In the genomic region with DNA sequence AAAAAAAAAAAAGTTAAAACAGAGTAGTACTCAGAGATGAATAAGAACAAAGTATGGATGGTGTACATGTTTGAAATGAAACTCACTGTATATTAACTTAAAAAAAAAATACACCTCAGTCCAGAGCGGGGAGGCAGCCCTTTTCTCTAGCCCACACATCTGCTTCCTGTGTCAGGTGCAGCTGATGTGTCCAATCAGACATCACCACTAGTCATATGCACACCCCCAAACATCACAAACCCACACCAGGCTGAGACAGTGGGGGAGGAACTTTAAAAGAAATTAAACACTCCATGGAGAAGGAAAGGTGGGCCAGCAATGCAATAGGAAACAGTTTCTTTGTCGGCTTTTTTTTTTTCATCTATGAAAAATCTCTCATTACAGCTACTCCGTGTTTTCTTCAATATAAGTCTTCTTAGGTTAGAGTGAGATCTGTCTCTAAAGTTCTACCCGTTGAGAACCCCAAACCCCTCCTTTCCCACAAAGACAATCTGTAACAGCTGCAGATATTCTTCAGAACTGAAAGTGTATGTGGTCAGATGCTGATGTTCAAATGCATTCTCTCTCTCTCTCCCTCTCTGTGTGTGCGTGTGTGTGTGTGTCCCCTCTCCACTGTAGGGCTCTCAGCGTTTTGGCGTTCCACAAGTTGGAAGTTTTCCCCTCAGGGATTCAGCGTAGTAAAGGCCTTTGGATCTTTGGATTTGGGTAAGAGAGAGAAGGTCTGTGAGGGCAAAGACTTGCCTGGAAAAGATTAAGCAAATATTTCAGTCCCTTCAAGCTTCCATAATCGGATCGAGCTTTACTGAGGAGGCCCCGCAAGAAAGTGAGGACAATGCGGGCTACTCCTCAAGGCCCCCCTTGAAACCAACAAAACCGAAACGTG, we compare ENCODE assay signal across 8 mouse cellular contexts. TPM values are rescaled to one million over a fixed set of nuclear protein-coding genes. Genes with fewer than 3 reads are reported as not detected.
DNase-seq lines count a peak whose midpoint lies in the region; ATAC-seq and TF ChIP-seq lines count a peak whose summit lies in the region.

No protein-coding gene starts in this region.

- TF ChIP-seq EP300 in ES-Bruce4 (IDR thresholded peaks at IDR 0.05; ENCODE audit: insufficient read depth, low read depth, low read length) = no peak
- TF ChIP-seq EP300 in liver, postnatal 0 days (IDR thresholded peaks at IDR 0.05; ENCODE audit: low read depth) = no peak

- peak overlapping the region; percentile 85 for H3K4me2 ChIP-seq in heart, embryonic 14.5 days (ENCODE audit: low read length)
- peak overlapping the region; percentile 90 for H3K4me2 ChIP-seq in forebrain, embryonic 16.5 days (ENCODE audit: low read length)
- peak overlapping the region; percentile 79 for H3K4me2 ChIP-seq in liver, postnatal 0 days (ENCODE audit: low read depth, low read length)

- no peak for TF ChIP-seq CTCF in ES-Bruce4 (IDR thresholded peaks at IDR 0.05; ENCODE audit: low read depth, low read length)
- TF ChIP-seq CTCF in liver, postnatal 0 days (IDR thresholded peaks at IDR 0.05; ENCODE audit: low read depth) = no peak

- no peak for DNase-seq in heart, adult 18-20 months
- DNase-seq in liver, postnatal 0 days = no peak
- peak; percentile 33 for DNase-seq in thymus, postnatal 25 days
- no peak for DNase-seq in cerebellum, adult 8-10 months
- DNase-seq in urinary bladder, postnatal 10 days (ENCODE audit: low spot score) = no peak

- H3K4me1 ChIP-seq in heart, embryonic 14.5 days (ENCODE audit: control insufficient read depth in 2 of 2, insufficient read depth in 2 of 2, low read length in 2 of 2) = peaks cover 10 to 16% of the 10 kb centered on the region in 2 experiments
- H3K4me1 ChIP-seq in ES-Bruce4 (ENCODE audit: control insufficient read depth, insufficient read depth, low read length) = peaks cover 1% of the 10 kb centered on the region
- H3K4me1 ChIP-seq in forebrain, embryonic 16.5 days (replicated peaks; ENCODE audit: control insufficient read depth, insufficient read depth, low read length) = peaks cover 16% of the 10 kb centered on the region
- peaks cover 13% of the 10 kb centered on the region for H3K4me1 ChIP-seq in liver, postnatal 0 days (ENCODE audit: insufficient read depth)

- peak overlapping the region; percentile 87 for H3K9ac ChIP-seq in heart, embryonic 14.5 days (ENCODE audit: low read length)
- peak overlapping the region; percentile 41 for H3K9ac ChIP-seq in ES-Bruce4 (ENCODE audit: low read depth, poor library complexity, severe bottlenecking)
- peak overlapping the region; percentile 70 for H3K9ac ChIP-seq in forebrain, embryonic 16.5 days (replicated peaks; ENCODE audit: low read depth, low read length)
- H3K9ac ChIP-seq in liver, postnatal 0 days (replicated peaks) = peak overlapping the region; percentile 77

- TF ChIP-seq POLR2A in ES-Bruce4 (IDR thresholded peaks at IDR 0.05; ENCODE audit: insufficient read depth, low read length) = no peak

- H3K27me3 ChIP-seq in heart, embryonic 14.5 days (ENCODE audit: control insufficient read depth, insufficient read depth, low read length) = no peaks in the 10 kb centered on the region
- H3K27me3 ChIP-seq in ES-Bruce4 (ENCODE audit: control insufficient read depth, insufficient read depth, low read length, poor library complexity, severe bottlenecking) = no peaks in the 10 kb centered on the region
- H3K27me3 ChIP-seq in forebrain, embryonic 16.5 days (replicated peaks; ENCODE audit: control insufficient read depth, insufficient read depth, low read length) = no peaks in the 10 kb centered on the region; the same call in 1 of the 2 replicates
- H3K27me3 ChIP-seq in liver, postnatal 0 days (ENCODE audit: insufficient read depth, low read length) = no peaks in the 10 kb centered on the region

- H3K9me3 ChIP-seq in heart, embryonic 14.5 days (ENCODE audit: control insufficient read depth, low read length) = no peaks in the 10 kb centered on the region
- no peaks in the 10 kb centered on the region for H3K9me3 ChIP-seq in ES-Bruce4 (replicated peaks; ENCODE audit: control insufficient read depth, insufficient read depth, low read length, poor library complexity, severe bottlenecking)
- no peaks in the 10 kb centered on the region for H3K9me3 ChIP-seq in forebrain, embryonic 16.5 days (ENCODE audit: control insufficient read depth, low read length)
- no peaks in the 10 kb centered on the region for H3K9me3 ChIP-seq in liver, postnatal 0 days (ENCODE audit: low read length)

- 18% methylated on average over 14 of the region's 14 CpGs for WGBS in heart, embryonic 14.5 days
- WGBS in forebrain, embryonic 16.5 days = 20% methylated on average over 14 of the region's 14 CpGs
- 13% methylated on average over 14 of the region's 14 CpGs for WGBS in liver, postnatal 0 days (ENCODE audit: insufficient replicate concordance)

- peak overlapping the region; percentile 43 to 59; a peak in 3 of 4 replicates for H3K27ac ChIP-seq in heart, embryonic 14.5 days (replicated peaks in 1 of 2; ENCODE audit: control insufficient read depth in 1 of 2, insufficient read depth in 1 of 2, low read depth in 2 of 2, low read length in 2 of 2)
- no peak overlapping the region for H3K27ac ChIP-seq in ES-Bruce4 (ENCODE audit: insufficient read depth, low read length)
- H3K27ac ChIP-seq in forebrain, embryonic 16.5 days (ENCODE audit: low read length) = peak overlapping the region; percentile 25
- H3K27ac ChIP-seq in liver, postnatal 0 days (ENCODE audit: low read depth) = peak overlapping the region; percentile 59

- peaks cover 35% of the 10 kb centered on the region for H3K36me3 ChIP-seq in heart, embryonic 14.5 days (ENCODE audit: control insufficient read depth, insufficient read depth, low read length)
- no peaks in the 10 kb centered on the region for H3K36me3 ChIP-seq in ES-Bruce4 (ENCODE audit: control insufficient read depth, insufficient read depth, low read length, poor library complexity, severe bottlenecking)
- H3K36me3 ChIP-seq in forebrain, embryonic 16.5 days (ENCODE audit: control insufficient read depth, insufficient read depth) = peaks cover 12% of the 10 kb centered on the region; the same call in 1 of the 2 replicates
- H3K36me3 ChIP-seq in liver, postnatal 0 days (replicated peaks; ENCODE audit: insufficient read depth, low read length) = peaks cover 20% of the 10 kb centered on the region

- peak; percentile 5; the same call in 1 of the 2 replicates for ATAC-seq in heart, embryonic 14.5 days (ENCODE audit: insufficient number of reproducible peaks, insufficient read depth, low FRiP score, low read depth)
- no peak for ATAC-seq in forebrain, embryonic 16.5 days
- ATAC-seq in liver, postnatal 0 days = peak; percentile 18

- H3K4me3 ChIP-seq in heart, embryonic 14.5 days (ENCODE audit: control insufficient read depth in 1 of 2, insufficient read depth in 1 of 2, low read depth in 1 of 2, low read length in 2 of 2) = peak overlapping the region; percentile 78 to 97
- H3K4me3 ChIP-seq in ES-Bruce4 (ENCODE audit: low read depth, low read length) = peak overlapping the region; percentile 91
- peak overlapping the region; percentile 87 for H3K4me3 ChIP-seq in forebrain, embryonic 16.5 days (replicated peaks; ENCODE audit: low read length)
- H3K4me3 ChIP-seq in liver, postnatal 0 days (ENCODE audit: low read depth, low read length) = peak overlapping the region; percentile 74

RNA-seq across cellular contexts. Expression of gene Calcoco1, which starts 0.7 kb away (rescaled TPM):
- polyA plus RNA-seq in heart, embryonic 14.5 days (2014; fragmentation: Nextera tagmentation; extraction: Ambion mirVana) = 66.2 and 66.5 TPM in 2 replicates
- total RNA-seq in heart, adult 18-20 months (2021) = 100 to 1,000 TPM; 105 to 119 TPM
- 47.9 and 51.9 TPM in 2 replicates for polyA plus RNA-seq in ES-Bruce4 (2011; ENCODE audit: insufficient read depth, insufficient read length, low read depth, missing spikeins)
- polyA plus RNA-seq in forebrain, embryonic 16.5 days (2015; fragmentation: Nextera tagmentation; extraction: Ambion mirVana) = 80.6 and 87.7 TPM in 2 replicates
- polyA plus RNA-seq in liver, postnatal 0 days (2015; fragmentation: Nextera tagmentation; extraction: Ambion mirVana) = 11.1 and 14.0 TPM in 2 replicates

RNA-seq across cellular contexts. Expression of gene Atp5g2, which starts 49.1 kb away (rescaled TPM):
- polyA plus RNA-seq in heart, embryonic 14.5 days (2014; fragmentation: Nextera tagmentation; extraction: Ambion mirVana) = 98.6 and 118 TPM in 2 replicates
- 10 to 100 TPM; 28.4 to 50.6 TPM for total RNA-seq in heart, adult 18-20 months (2021)
- 201 and 203 TPM in 2 replicates for polyA plus RNA-seq in ES-Bruce4 (2011; ENCODE audit: insufficient read depth, insufficient read length, low read depth, missing spikeins)
- polyA plus RNA-seq in forebrain, embryonic 16.5 days (2015; fragmentation: Nextera tagmentation; extraction: Ambion mirVana) = 50.4 and 56.5 TPM in 2 replicates
- polyA plus RNA-seq in liver, postnatal 0 days (2015; fragmentation: Nextera tagmentation; extraction: Ambion mirVana) = 49.2 and 53.0 TPM in 2 replicates
